Comparison of ENCODE assay signal across 10 mouse cellular contexts in genomic region chr7:141418970-141419369, GRCm38 (mm10). TPM values are rescaled to one million over a fixed set of nuclear protein-coding genes. Genes with fewer than 3 reads are reported as not detected.
DNase-seq lines count a peak whose midpoint lies in the region; ATAC-seq lines count a peak whose summit lies in the region.
"Had no signal": no experiment of that assay in that cellular context is flagged by ENCODE, and none has a peak within 500 bp of the region (broad histone marks: within the 10 kb centered on the region; RNA-seq: fewer than 3 reads in every experiment).

No protein-coding gene starts in this region.

- DNase-seq in cerebellum, adult 18-20 months, result peak; percentile 59 to 61
- no peak for DNase-seq in cerebellum, adult 9-10 months
- peak; percentile 56 to 68 for DNase-seq in layer of hippocampus, postnatal 10 days (ENCODE audit: low spot score in 2 of 2)
- DNase-seq in layer of hippocampus, adult 9-10 months (ENCODE audit: low spot score), result no peak
- DNase-seq in A20 (ENCODE audit: low read depth, low spot score), result peak; percentile 45
- no peak for DNase-seq in urinary bladder, postnatal 25 days (ENCODE audit: low spot score)
- DNase-seq in spleen, adult 12 weeks (ENCODE audit: low spot score), result no peak
- DNase-seq: heart, postnatal 4 days had no signal

- peak; percentile 33; the same call in 1 of the 2 replicates for ATAC-seq in granulocyte monocyte progenitor cell, adult 5-6 weeks (replicated peaks; ENCODE audit: poor library complexity, severe bottlenecking)
- ATAC-seq: liver, embryonic 12.5 days had no signal

RNA-seq across cellular contexts. Expression of gene Gatd1, which starts 5.0 kb away (rescaled TPM):
- 10 to 100 TPM; 34.4 to 39.3 TPM for total RNA-seq in layer of hippocampus, postnatal 10 days (2021)
- total RNA-seq in granulocyte monocyte progenitor cell, adult 5-6 weeks (2014; fragmentation: Nextera tagmentation), result 19.7 and 41.9 TPM in 2 replicates
- 10.8 and 15.6 TPM in 2 replicates for total RNA-seq in granulocyte monocyte progenitor cell, adult 5-6 weeks (2017)

RNA-seq across cellular contexts. Expression of gene Cend1, which starts 10.3 kb away (rescaled TPM):
- total RNA-seq in layer of hippocampus, postnatal 10 days (2021), result 100 to 1,000 TPM; 259 to 281 TPM
- not detected in 2 replicates for total RNA-seq in granulocyte monocyte progenitor cell, adult 5-6 weeks (2014; fragmentation: Nextera tagmentation)
- not detected in 2 replicates for total RNA-seq in granulocyte monocyte progenitor cell, adult 5-6 weeks (2017)

RNA-seq across cellular contexts. Expression of gene Slc25a22, which starts 18.7 kb away (rescaled TPM):
- total RNA-seq in layer of hippocampus, postnatal 10 days (2021), result 100 to 1,000 TPM; 281 to 341 TPM
- 18.8 and 36.2 TPM in 2 replicates for total RNA-seq in granulocyte monocyte progenitor cell, adult 5-6 weeks (2014; fragmentation: Nextera tagmentation)
- total RNA-seq in granulocyte monocyte progenitor cell, adult 5-6 weeks (2017), result 4.3 and 4.9 TPM in 2 replicates

RNA-seq across cellular contexts. Expression of gene Pidd1, which starts 24.9 kb away (rescaled TPM):
- 1 to 10 TPM; 2.1 to 3.8 TPM for total RNA-seq in layer of hippocampus, postnatal 10 days (2021)
- 33.2 and 45.1 TPM in 2 replicates for total RNA-seq in granulocyte monocyte progenitor cell, adult 5-6 weeks (2014; fragmentation: Nextera tagmentation)
- total RNA-seq in granulocyte monocyte progenitor cell, adult 5-6 weeks (2017), result 10.5 and 16.4 TPM in 2 replicates

RNA-seq across cellular contexts. Expression of gene Taldo1, which starts 27.0 kb away (rescaled TPM):
- 100 to 1,000 TPM; 115 to 126 TPM for total RNA-seq in layer of hippocampus, postnatal 10 days (2021)
- 289 and 344 TPM in 2 replicates for total RNA-seq in granulocyte monocyte progenitor cell, adult 5-6 weeks (2014; fragmentation: Nextera tagmentation)
- 559 and 668 TPM in 2 replicates for total RNA-seq in granulocyte monocyte progenitor cell, adult 5-6 weeks (2017)

Comparison
In these comparisons a context has a peak if more than half of its experiments do, and no peak if none do; other contexts are left out.
1. DNase-seq: peak in cerebellum, adult 18-20 months (2 of 2), layer of hippocampus, postnatal 10 days (2 of 2) and A20 (single experiment); none in cerebellum, adult 9-10 months (single experiment), layer of hippocampus, adult 9-10 months (single experiment), urinary bladder, postnatal 25 days (single experiment) and spleen, adult 12 weeks (single experiment).
2. RNA of gene Cend1, which starts 10.3 kb away (total RNA-seq): 259 to 281 TPM in layer of hippocampus, postnatal 10 days; not detected in granulocyte monocyte progenitor cell, adult 5-6 weeks; every median in the first group is over 100 times any median in the second.
3. RNA of gene Slc25a22, which starts 18.7 kb away (total RNA-seq): 281 to 341 TPM in layer of hippocampus, postnatal 10 days; 4.3 to 36.2 TPM in granulocyte monocyte progenitor cell, adult 5-6 weeks; every median in the first group is over 4 times any median in the second.